Mouse (Mus musculus): Measurements from ENCODE around the gene Lat2. TPM values are rescaled to one million over a fixed set of nuclear protein-coding genes. Genes with fewer than 3 reads are reported as not detected.

The Lat2 gene
- polyA plus RNA-seq, 2 experiments, result 1.7 to 1.8 TPM

DNA sequence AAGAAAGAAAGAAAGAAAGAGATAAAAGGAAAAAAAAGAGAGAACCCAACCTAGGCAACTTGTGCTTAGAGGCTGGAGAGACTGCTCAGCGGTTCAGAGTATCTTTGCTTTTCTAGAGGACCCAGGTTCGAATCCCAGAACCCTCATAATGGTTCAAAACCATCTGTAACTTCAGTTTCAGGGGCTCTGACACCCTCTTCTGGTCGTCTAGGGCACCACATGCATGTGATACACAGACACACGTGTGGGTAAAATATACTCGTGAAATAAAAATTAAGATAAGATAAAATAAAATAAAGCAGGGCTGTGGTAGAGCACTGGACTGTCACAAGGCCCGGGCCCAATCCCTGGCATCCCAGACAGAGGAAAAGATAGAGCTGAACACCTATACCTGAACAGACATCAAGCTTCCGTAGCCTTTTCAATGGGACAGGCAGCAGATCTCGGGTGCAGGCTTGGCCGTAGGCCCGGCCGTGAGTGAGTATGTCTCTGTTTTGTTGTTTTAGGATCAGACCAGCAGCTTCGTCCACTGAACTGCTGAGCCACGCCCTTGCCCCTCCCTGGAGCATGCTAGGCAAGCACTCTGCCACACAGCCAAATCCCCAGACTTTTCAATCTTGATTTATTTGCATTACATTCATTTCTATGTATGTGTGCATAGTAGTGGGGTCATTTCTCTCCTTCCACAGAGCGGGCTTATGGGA lies 38.2 kb downstream of the Lat2 start:
- H3K9me3 ChIP-seq (ENCODE audit: control insufficient read depth, low read length), result no peaks in the 10 kb centered on the region
- no peaks in the 10 kb centered on the region for H3K27me3 ChIP-seq (ENCODE audit: control insufficient read depth, insufficient read depth, low read length)
- H3K36me3 ChIP-seq (replicated peaks; ENCODE audit: control insufficient read depth, insufficient read depth, low read depth), result no peaks in the 10 kb centered on the region
- no peak overlapping the region for H3K27ac ChIP-seq
- no peak for DNase-seq (ENCODE audit: low read depth in 3 of 3, low spot score in 3 of 3)
- no peak overlapping the region for H3K4me3 ChIP-seq (ENCODE audit: insufficient read depth in 1 of 2, low read depth in 2 of 2, low read length in 2 of 2)
- H3K9ac ChIP-seq (replicated peaks), result no peak overlapping the region
- WGBS (ENCODE audit: insufficient replicate concordance), result 64% methylated on average over 14 of the region's 14 CpGs
- 0 out of 2 replicates have a peak, but pooled peaks have one; percentile 14 for ATAC-seq (ENCODE audit: insufficient read depth)
- H3K4me1 ChIP-seq (replicated peaks; ENCODE audit: control insufficient read depth in 2 of 2, insufficient read depth in 2 of 2, low read length in 1 of 2), result peaks cover 12 to 15% of the 10 kb centered on the region in 2 experiments
- TF ChIP-seq EP300 (IDR thresholded peaks at IDR 0.05; ENCODE audit: low read depth), result no peak
- peak; percentile 4; the same call in 1 of the 2 replicates for TF ChIP-seq CTCF (IDR thresholded peaks at IDR 0.05; ENCODE audit: low read depth)
- no peak overlapping the region for H3K4me2 ChIP-seq (ENCODE audit: low read depth)

DNA sequence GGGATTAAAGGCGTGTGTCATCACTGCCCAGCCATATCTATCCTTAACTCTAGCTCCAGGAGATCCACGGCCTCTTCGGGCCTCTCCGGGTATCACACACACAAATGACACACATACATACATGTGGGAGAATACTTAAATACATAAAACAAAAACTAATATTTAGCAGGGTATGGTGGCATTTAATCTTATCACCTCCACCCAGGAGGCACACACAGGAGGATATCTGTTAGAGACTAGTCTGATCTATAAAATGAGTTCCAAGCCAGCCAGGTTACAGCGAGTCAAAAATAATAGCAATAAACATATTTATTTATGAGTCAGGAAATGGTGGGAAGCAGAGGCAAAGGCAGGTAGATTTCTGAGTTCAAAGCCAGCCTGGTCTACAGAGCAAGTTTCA lies 39.0 kb downstream of the Lat2 start:
- 67% methylated on average over 5 of the region's 5 CpGs for WGBS (ENCODE audit: insufficient replicate concordance)
- ATAC-seq (ENCODE audit: insufficient read depth), result 0 out of 2 replicates have a peak, but pooled peaks have one; percentile 30
- Histone ChIP-seq H3K9me3 (ENCODE audit: control insufficient read depth, low read length) (no peaks in the 10 kb centered on the region), H3K36me3 (replicated peaks; ENCODE audit: control insufficient read depth, insufficient read depth, low read depth) (no peaks in the 10 kb centered on the region), H3K4me3 (ENCODE audit: insufficient read depth in 1 of 2, low read depth in 2 of 2, low read length in 2 of 2) (no peak overlapping the region), H3K27ac (no peak overlapping the region), H3K9ac (replicated peaks) (no peak overlapping the region; the same call in 1 of the 2 replicates), H3K4me1 (replicated peaks; ENCODE audit: control insufficient read depth in 2 of 2, insufficient read depth in 2 of 2, low read length in 1 of 2) (peaks cover 15% of the 10 kb centered on the region in 2 experiments), H3K27me3 (ENCODE audit: control insufficient read depth, insufficient read depth, low read length) (no peaks in the 10 kb centered on the region), H3K4me2 (ENCODE audit: low read depth) (no peak overlapping the region)
- TF ChIP-seq CTCF (IDR thresholded peaks at IDR 0.05; ENCODE audit: low read depth), result no peak
- TF ChIP-seq EP300 (IDR thresholded peaks at IDR 0.05; ENCODE audit: low read depth), result no peak
- no peak for DNase-seq (ENCODE audit: low read depth in 3 of 3, low spot score in 3 of 3)

DNA sequence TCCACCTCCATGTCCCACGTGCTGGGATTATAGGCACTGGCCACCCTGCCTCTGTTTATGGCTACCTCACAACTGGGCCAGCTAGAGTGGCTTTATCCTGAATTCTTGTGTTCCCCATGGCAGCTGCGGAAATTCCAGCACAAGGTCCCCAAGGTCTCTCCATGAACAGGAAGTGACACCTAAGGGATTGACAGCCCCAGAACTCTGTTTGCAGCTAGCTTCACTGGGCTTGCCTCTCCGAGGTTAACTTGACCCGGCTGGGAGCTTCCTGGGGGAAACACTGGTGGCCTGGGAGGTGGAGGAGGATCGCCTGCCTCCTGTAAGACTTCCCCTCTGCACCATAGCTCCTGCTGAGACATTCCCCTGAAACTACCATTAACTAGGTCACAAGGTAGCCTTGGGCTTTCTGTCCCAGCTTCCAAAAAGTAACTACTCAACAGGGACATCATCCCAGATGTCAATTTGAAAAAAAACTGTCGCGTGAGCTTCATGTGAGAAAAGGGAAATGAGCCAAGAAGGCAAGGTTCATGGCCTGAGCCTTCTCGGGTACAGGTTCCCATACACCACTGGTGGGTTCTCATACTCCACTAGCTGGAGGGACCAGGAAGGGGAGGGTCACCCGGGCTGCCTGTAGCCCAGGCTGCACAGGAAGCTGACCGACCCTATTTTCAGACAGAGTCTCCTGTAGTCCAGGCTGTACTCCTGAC lies 42.2 kb downstream of the Lat2 start:
- Histone ChIP-seq H3K9me3 (ENCODE audit: control insufficient read depth, low read length) (no peaks in the 10 kb centered on the region), H3K27ac (no peak overlapping the region), H3K27me3 (ENCODE audit: control insufficient read depth, insufficient read depth, low read length) (no peaks in the 10 kb centered on the region), H3K9ac (replicated peaks) (peak overlapping the region; percentile 43), H3K36me3 (replicated peaks; ENCODE audit: control insufficient read depth, insufficient read depth, low read depth) (no peaks in the 10 kb centered on the region), H3K4me1 (replicated peaks; ENCODE audit: control insufficient read depth in 2 of 2, insufficient read depth in 2 of 2, low read length in 1 of 2) (peaks cover 15% of the 10 kb centered on the region in 2 experiments), H3K4me3 (ENCODE audit: insufficient read depth in 1 of 2, low read depth in 2 of 2, low read length in 2 of 2) (peak overlapping the region; percentile 51 to 75), H3K4me2 (ENCODE audit: low read depth) (peak overlapping the region; percentile 78)
- 16% methylated on average over 10 of the region's 10 CpGs for WGBS (ENCODE audit: insufficient replicate concordance)
- TF ChIP-seq CTCF (IDR thresholded peaks at IDR 0.05; ENCODE audit: low read depth), result no peak
- TF ChIP-seq EP300 (IDR thresholded peaks at IDR 0.05; ENCODE audit: low read depth), result no peak
- DNase-seq (ENCODE audit: low read depth in 3 of 3, low spot score in 3 of 3), result no peak
- ATAC-seq (ENCODE audit: insufficient read depth), result no peak

DNA sequence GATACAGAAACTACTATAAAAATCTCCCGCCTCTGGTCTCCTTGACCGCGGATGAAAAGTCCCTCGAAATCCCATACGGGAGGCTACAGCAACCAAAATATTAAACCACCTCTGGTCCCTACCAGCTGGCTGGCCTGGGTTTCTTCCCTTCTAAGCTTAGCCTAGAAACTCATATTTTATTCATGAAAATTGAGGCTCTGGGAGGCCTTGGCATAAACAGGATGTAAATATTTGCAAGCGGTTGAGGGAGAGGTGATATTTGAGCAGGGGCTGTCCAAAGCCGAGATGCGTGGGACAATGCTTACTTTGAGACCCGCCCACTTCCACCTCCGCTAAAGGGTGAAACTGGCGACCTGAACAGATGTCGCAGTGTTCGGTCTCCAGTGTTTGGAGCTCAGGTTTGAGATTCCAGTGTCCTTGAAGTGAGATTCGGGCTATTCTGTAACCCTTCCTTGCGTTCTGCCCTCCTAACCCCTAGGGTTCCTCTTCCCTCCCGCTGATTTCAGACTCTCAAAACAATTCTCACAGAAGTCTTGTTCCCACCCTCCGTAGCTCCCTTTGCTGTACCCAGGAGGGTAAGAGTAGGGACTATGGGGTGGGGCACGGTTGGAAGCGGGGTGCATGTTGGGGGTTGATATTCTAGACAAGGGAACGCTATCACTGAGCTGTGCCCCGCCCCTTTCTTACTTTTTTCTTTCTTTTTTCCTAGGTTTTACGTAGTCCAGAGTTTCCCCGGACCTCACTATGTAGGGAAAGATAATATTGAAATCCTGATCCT lies 42.9 kb downstream of the Lat2 start:
- peak; percentile 75; the same call in 1 of the 2 replicates for ATAC-seq (ENCODE audit: insufficient read depth)
- peak overlapping the region; percentile 78 for H3K4me2 ChIP-seq (ENCODE audit: low read depth)
- TF ChIP-seq CTCF (IDR thresholded peaks at IDR 0.05; ENCODE audit: low read depth) (no peak), EP300 (IDR thresholded peaks at IDR 0.05; ENCODE audit: low read depth) (no peak)
- H3K27me3 ChIP-seq (ENCODE audit: control insufficient read depth, insufficient read depth, low read length), result no peaks in the 10 kb centered on the region
- under 1% methylated on average over 23 of the region's 23 CpGs for WGBS (ENCODE audit: insufficient replicate concordance)
- DNase-seq (ENCODE audit: low read depth in 3 of 3, low spot score in 3 of 3), result no peak
- H3K4me1 ChIP-seq (replicated peaks; ENCODE audit: control insufficient read depth in 2 of 2, insufficient read depth in 2 of 2, low read length in 1 of 2), result peaks cover 13 to 15% of the 10 kb centered on the region in 2 experiments
- H3K36me3 ChIP-seq (replicated peaks; ENCODE audit: control insufficient read depth, insufficient read depth, low read depth), result no peaks in the 10 kb centered on the region
- H3K9ac ChIP-seq (replicated peaks), result peak overlapping the region; percentile 43
- H3K4me3 ChIP-seq (ENCODE audit: insufficient read depth in 1 of 2, low read depth in 2 of 2, low read length in 2 of 2), result peak overlapping the region; percentile 51 to 75
- no peak overlapping the region for H3K27ac ChIP-seq
- H3K9me3 ChIP-seq (ENCODE audit: control insufficient read depth, low read length), result no peaks in the 10 kb centered on the region
